Mouse (Mus musculus): ENCODE measurements around the gene Gm28043. TPM values are rescaled to one million over a fixed set of nuclear protein-coding genes. Genes with fewer than 3 reads are reported as not detected.

Gm28043 gene
- total RNA-seq, 2 experiments from 2014 or later = 3.0 to 3.2 TPM

DNA sequence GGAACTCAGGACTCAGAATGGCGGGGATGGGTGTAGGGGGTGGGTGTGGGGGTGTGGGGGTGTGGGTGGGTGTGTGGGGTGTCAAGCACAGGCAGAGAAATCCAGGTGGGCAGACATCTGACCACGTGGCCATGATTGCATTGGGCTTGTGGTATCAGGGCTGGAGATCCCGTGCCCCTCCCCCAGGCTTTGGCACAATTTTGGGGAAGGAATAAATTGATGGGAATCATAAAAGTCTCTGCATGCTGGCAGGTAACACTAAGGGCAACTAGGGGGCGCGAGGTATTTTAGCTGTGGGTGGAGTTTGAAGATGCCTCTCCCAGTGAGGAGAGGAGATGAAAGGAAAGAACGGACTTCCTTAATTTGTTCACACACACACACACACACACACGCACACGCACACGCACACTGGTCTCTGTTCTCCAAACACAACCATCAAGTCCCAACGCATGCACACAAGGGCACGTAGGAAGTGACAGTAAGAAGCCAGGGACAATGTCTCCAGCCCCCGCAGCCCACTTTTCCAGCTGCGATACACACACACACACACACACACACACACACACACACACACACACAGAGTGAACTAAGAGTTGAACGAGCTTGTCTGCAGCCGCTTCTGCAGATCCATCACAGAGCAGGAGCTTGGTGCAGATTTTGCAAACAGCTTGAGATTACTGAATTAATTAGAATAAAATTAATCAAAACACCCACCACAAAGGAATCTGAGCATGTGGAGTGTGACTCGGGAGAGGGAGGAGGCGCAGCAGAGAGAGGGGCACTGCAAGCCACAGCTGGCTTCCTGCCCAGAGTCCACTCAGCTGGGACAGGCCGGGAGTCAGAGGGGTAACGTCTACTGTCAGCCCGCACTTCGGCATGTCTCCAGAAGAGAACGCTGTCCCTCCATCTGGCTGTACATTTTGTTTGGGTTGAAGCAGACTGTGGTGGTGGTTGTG lies 123.5 kb downstream of the Gm28043 start:
- peak; percentile 71 to 82 for DNase-seq (ENCODE audit: low spot score in 2 of 2)

DNA sequence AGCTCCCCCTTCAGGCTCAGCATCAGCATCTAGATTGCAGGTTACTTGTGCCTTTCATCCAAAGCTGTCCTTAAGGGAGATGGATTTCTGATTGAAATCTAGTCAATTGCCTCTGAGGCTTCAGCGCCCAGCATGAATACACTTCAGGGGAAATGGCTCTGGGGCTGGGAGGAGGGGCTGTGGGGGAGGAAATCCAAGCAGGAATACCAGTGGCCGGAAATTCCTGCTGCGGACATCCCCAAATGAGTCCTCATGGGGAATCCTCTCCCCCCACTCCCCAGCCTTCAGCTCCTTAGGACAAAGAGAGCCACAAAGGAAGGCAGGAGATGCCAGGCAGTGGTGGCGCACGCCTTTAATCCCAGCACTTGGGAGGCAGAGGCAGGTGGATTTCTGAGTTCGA lies 132.8 kb downstream of the Gm28043 start:
- no peak for DNase-seq (ENCODE audit: low spot score in 2 of 2)

Small RNA genes lying within 50 kb of the gene (microRNA-seq; reads per million reads assigned to microRNA genes)
- 0 reads per million in 2 experiments for gene Mir7667

Other genes starting within 250 kb of the Gm28043 start
- 1 to 10 TPM; 4.2 to 4.5 TPM for gene Pim1, start 124.1 kb upstream of the Gm28043 start, total RNA-seq (2021)
- not detected for gene Gm17657, start 65.2 kb upstream of the Gm28043 start, total RNA-seq (2021)
- 10 to 100 TPM; 37.8 to 41.4 TPM for gene Tbc1d22b, start 65.1 kb upstream of the Gm28043 start, total RNA-seq (2021)
- not detected for gene Tmem217, start 62.5 kb upstream of the Gm28043 start, total RNA-seq (2021)
- gene Rnf8, start 86 bp upstream of the Gm28043 start, total RNA-seq (2021) = 10 to 100 TPM; 46.2 to 47.2 TPM
- 100 to 1,000 TPM; 125 to 126 TPM for gene Cmtr1, start 45.7 kb downstream of the Gm28043 start, total RNA-seq (2021)
- 10 to 100 TPM; 22.6 to 23.4 TPM for gene Ccdc167, start 102.2 kb downstream of the Gm28043 start, total RNA-seq (2021)

Measured in layer of hippocampus, adult 18-20 months (tissue).